Mouse (Mus musculus): ENCODE results near the gene Olfr1366.

Olfr1366 gene

GRCm38 (mm10) chr13:21542708-21543107 is at the start of gene Olfr1366:
TSS of gene Olfr1366 (minus strand) at chr13:21542808.
- H3K36me3 ChIP-seq (ENCODE audit: insufficient read depth, low read length), result no peaks in the 10 kb centered on the region
- H3K4me3 ChIP-seq (replicated peaks; ENCODE audit: low read length), result no peak within 1 kb of the TSS
- H3K4me1 ChIP-seq (replicated peaks; ENCODE audit: low read depth, low read length), result no peaks in the 10 kb centered on the region
- TF ChIP-seq NANOG (IDR thresholded peaks at IDR 0.05; ENCODE audit: borderline replicate concordance, low read length) (no peak), POU5F1 (IDR thresholded peaks at IDR 0.05; ENCODE audit: borderline replicate concordance, low read length) (no peak), CTCF (conservative IDR thresholded peaks at IDR 0.05; ENCODE audit: low read length) (no peak)
- no peaks in the 10 kb centered on the region for H3K9me3 ChIP-seq (ENCODE audit: low read length)
- no peaks in the 10 kb centered on the region for H3K27me3 ChIP-seq (ENCODE audit: insufficient read depth, low read length)

GRCm38 (mm10) chr13:21591618-21592017 is 49.0 kb upstream of the Olfr1366 start:
- Histone ChIP-seq H3K4me1 (replicated peaks; ENCODE audit: low read depth, low read length) (no peaks in the 10 kb centered on the region), H3K36me3 (ENCODE audit: insufficient read depth, low read length) (no peaks in the 10 kb centered on the region), H3K4me3 (replicated peaks; ENCODE audit: low read length) (no peak overlapping the region), H3K27me3 (ENCODE audit: insufficient read depth, low read length) (no peaks in the 10 kb centered on the region), H3K9me3 (ENCODE audit: low read length) (no peaks in the 10 kb centered on the region)
- TF ChIP-seq POU5F1 (IDR thresholded peaks at IDR 0.05; ENCODE audit: borderline replicate concordance, low read length) (no peak), CTCF (conservative IDR thresholded peaks at IDR 0.05; ENCODE audit: low read length) (no peak), NANOG (IDR thresholded peaks at IDR 0.05; ENCODE audit: borderline replicate concordance, low read length) (no peak)

GRCm38 (mm10) chr13:21581659-21582058 is 39.1 kb upstream of the Olfr1366 start, which contains the start of gene Olfr1364:
TSS of gene Olfr1364 (minus strand) at chr13:21581759.
- Histone ChIP-seq H3K4me1 (replicated peaks; ENCODE audit: low read depth, low read length) (no peaks in the 10 kb centered on the region), H3K4me3 (replicated peaks; ENCODE audit: low read length) (no peak within 1 kb of the TSS), H3K9me3 (ENCODE audit: low read length) (no peaks in the 10 kb centered on the region), H3K36me3 (ENCODE audit: insufficient read depth, low read length) (no peaks in the 10 kb centered on the region), H3K27me3 (ENCODE audit: insufficient read depth, low read length) (no peaks in the 10 kb centered on the region)
- no peak for TF ChIP-seq CTCF (conservative IDR thresholded peaks at IDR 0.05; ENCODE audit: low read length)
- no peak for TF ChIP-seq NANOG (IDR thresholded peaks at IDR 0.05; ENCODE audit: borderline replicate concordance, low read length)
- no peak for TF ChIP-seq POU5F1 (IDR thresholded peaks at IDR 0.05; ENCODE audit: borderline replicate concordance, low read length)

GRCm38 (mm10) chr13:21559793-21560192 is 17.2 kb upstream of the Olfr1366 start, which contains the start of gene Olfr1535:
TSS of gene Olfr1535 (minus strand) at chr13:21559893.
- no peak for TF ChIP-seq NANOG (IDR thresholded peaks at IDR 0.05; ENCODE audit: borderline replicate concordance, low read length)
- TF ChIP-seq CTCF (conservative IDR thresholded peaks at IDR 0.05; ENCODE audit: low read length), result no peak
- no peak for TF ChIP-seq POU5F1 (IDR thresholded peaks at IDR 0.05; ENCODE audit: borderline replicate concordance, low read length)
- peaks cover 44% of the 10 kb centered on the region for H3K9me3 ChIP-seq (ENCODE audit: low read length)
- no peaks in the 10 kb centered on the region for H3K4me1 ChIP-seq (replicated peaks; ENCODE audit: low read depth, low read length)

GRCm38 (mm10) chr13:21550416-21551110 is 8.0 kb upstream of the Olfr1366 start:
- TF ChIP-seq POU5F1 (IDR thresholded peaks at IDR 0.05; ENCODE audit: borderline replicate concordance, low read length), result no peak
- Histone ChIP-seq H3K36me3 (ENCODE audit: insufficient read depth, low read length) (no peaks in the 10 kb centered on the region), H3K4me3 (replicated peaks; ENCODE audit: low read length) (no peak overlapping the region), H3K27me3 (ENCODE audit: insufficient read depth, low read length) (no peaks in the 10 kb centered on the region), H3K4me1 (replicated peaks; ENCODE audit: low read depth, low read length) (no peaks in the 10 kb centered on the region), H3K9me3 (ENCODE audit: low read length) (no peaks in the 10 kb centered on the region)

More at GRCm38 (mm10) chr13:21559793-21560192, 17.2 kb upstream of the Olfr1366 start, which contains the start of gene Olfr1535:
- Histone ChIP-seq H3K36me3 (ENCODE audit: insufficient read depth, low read length) (no peaks in the 10 kb centered on the region), H3K4me3 (replicated peaks; ENCODE audit: low read length) (no peak within 1 kb of the TSS), H3K27me3 (ENCODE audit: insufficient read depth, low read length) (no peaks in the 10 kb centered on the region)

GRCm38 (mm10) chr13:21549487-21549886 is 6.9 kb upstream of the Olfr1366 start:
- no peaks in the 10 kb centered on the region for H3K36me3 ChIP-seq (ENCODE audit: insufficient read depth, low read length)
- TF ChIP-seq POU5F1 (IDR thresholded peaks at IDR 0.05; ENCODE audit: borderline replicate concordance, low read length) (no peak), NANOG (IDR thresholded peaks at IDR 0.05; ENCODE audit: borderline replicate concordance, low read length) (no peak), CTCF (conservative IDR thresholded peaks at IDR 0.05; ENCODE audit: low read length) (no peak)
- no peaks in the 10 kb centered on the region for H3K4me1 ChIP-seq (replicated peaks; ENCODE audit: low read depth, low read length)
- no peak overlapping the region for H3K4me3 ChIP-seq (replicated peaks; ENCODE audit: low read length)
- H3K27me3 ChIP-seq (ENCODE audit: insufficient read depth, low read length), result no peaks in the 10 kb centered on the region
- H3K9me3 ChIP-seq (ENCODE audit: low read length), result no peaks in the 10 kb centered on the region

GRCm38 (mm10) chr13:21530781-21531201 is 11.8 kb downstream of the Olfr1366 start, which contains the start of gene Zkscan8:
TSS of gene Zkscan8 (minus strand) at chr13:21531120.
- H3K4me1 ChIP-seq (replicated peaks; ENCODE audit: low read depth, low read length), result peaks cover 11% of the 10 kb centered on the region; the same call in 1 of the 2 replicates

GRCm38 (mm10) chr13:21530136-21530535 is 12.5 kb downstream of the Olfr1366 start:
- no peaks in the 10 kb centered on the region for H3K27me3 ChIP-seq (ENCODE audit: insufficient read depth, low read length)
- peak overlapping the region; percentile 90 for H3K4me3 ChIP-seq (replicated peaks; ENCODE audit: low read length)
- TF ChIP-seq CTCF (conservative IDR thresholded peaks at IDR 0.05; ENCODE audit: low read length) (no peak), NANOG (IDR thresholded peaks at IDR 0.05; ENCODE audit: borderline replicate concordance, low read length) (no peak), POU5F1 (IDR thresholded peaks at IDR 0.05; ENCODE audit: borderline replicate concordance, low read length) (no peak)
- peaks cover 17% of the 10 kb centered on the region for H3K36me3 ChIP-seq (ENCODE audit: insufficient read depth, low read length)
- peaks cover 11% of the 10 kb centered on the region; the same call in 1 of the 2 replicates for H3K4me1 ChIP-seq (replicated peaks; ENCODE audit: low read depth, low read length)
- H3K9me3 ChIP-seq (ENCODE audit: low read length), result no peaks in the 10 kb centered on the region

More at GRCm38 (mm10) chr13:21530781-21531201, 11.8 kb downstream of the Olfr1366 start, which contains the start of gene Zkscan8:
- Histone ChIP-seq H3K4me3 (replicated peaks; ENCODE audit: low read length) (peak within 1 kb of the TSS; percentile 90), H3K27me3 (ENCODE audit: insufficient read depth, low read length) (no peaks in the 10 kb centered on the region), H3K36me3 (ENCODE audit: insufficient read depth, low read length) (peaks cover 11% of the 10 kb centered on the region), H3K9me3 (ENCODE audit: low read length) (no peaks in the 10 kb centered on the region)
- TF ChIP-seq POU5F1 (IDR thresholded peaks at IDR 0.05; ENCODE audit: borderline replicate concordance, low read length) (no peak), NANOG (IDR thresholded peaks at IDR 0.05; ENCODE audit: borderline replicate concordance, low read length) (no peak), CTCF (conservative IDR thresholded peaks at IDR 0.05; ENCODE audit: low read length) (no peak)

All from E14TG2a.4 (cell line).